Mouse (Mus musculus): ENCODE measurements around the gene Wdfy1. TPM values are rescaled to one million over a fixed set of nuclear protein-coding genes. Genes with fewer than 3 reads are reported as not detected.

Wdfy1 gene
- total and polyA plus RNA-seq, 2 experiments from 2014 or later: 73.6 to 77.7 TPM

DNA sequence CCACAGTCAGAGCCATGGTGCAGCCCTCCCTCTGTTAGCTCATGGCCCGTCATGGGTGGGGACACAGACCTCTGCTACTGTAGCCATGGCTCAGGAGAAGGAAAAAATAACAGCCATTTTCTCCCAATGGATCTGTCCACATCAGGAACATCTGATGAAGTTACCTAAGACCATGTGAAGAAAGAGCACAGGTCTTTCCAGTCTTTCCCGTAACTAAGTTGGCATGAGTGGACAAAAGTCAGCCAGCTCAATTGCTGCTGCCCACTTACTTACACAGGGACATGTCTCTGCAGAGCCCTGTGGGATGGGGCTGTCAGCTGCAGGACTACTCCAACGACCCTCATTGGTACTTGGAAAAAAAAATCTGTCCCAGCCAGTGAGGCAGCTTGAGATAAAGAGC is 69.2 kb downstream of the Wdfy1 start:
- Histone ChIP-seq H3K9me3 (ENCODE audit: low read length) (no peaks in the 10 kb centered on the region), H3K4me1 (ENCODE audit: insufficient read depth, low read length) (no peaks in the 10 kb centered on the region), H3K27me3 (ENCODE audit: insufficient read depth, low read length) (no peaks in the 10 kb centered on the region), H3K36me3 (ENCODE audit: insufficient read depth, low read length) (peaks cover 39% of the 10 kb centered on the region; the same call in 1 of the 2 replicates), H3K4me3 (ENCODE audit: low read length) (no peak overlapping the region), H3K9ac (replicated peaks; ENCODE audit: low read length) (no peak overlapping the region), H3K4me2 (ENCODE audit: low read depth, low read length) (no peak overlapping the region), H3K27ac (no peak overlapping the region)
- TF ChIP-seq CTCF (IDR thresholded peaks at IDR 0.05; ENCODE audit: low read depth): no peak
- 91% methylated on average over 3 of the region's 3 CpGs for WGBS
- ATAC-seq (no peak), DNase-seq (ENCODE audit: low spot score) (no peak)

- no peak overlapping the region for H3K4me2 ChIP-seq (ENCODE audit: low read depth, low read length)
- ATAC-seq (no peak), DNase-seq (ENCODE audit: low spot score) (no peak)
- peaks cover 38% of the 10 kb centered on the region for H3K36me3 ChIP-seq (ENCODE audit: insufficient read depth, low read length)
- no peaks in the 10 kb centered on the region for H3K27me3 ChIP-seq (ENCODE audit: insufficient read depth, low read length)
- no peak overlapping the region for H3K4me3 ChIP-seq (ENCODE audit: low read length)
- H3K9ac ChIP-seq (replicated peaks; ENCODE audit: low read length): no peak overlapping the region
- WGBS: 90% methylated on average over 2 of the region's 2 CpGs
- TF ChIP-seq CTCF (IDR thresholded peaks at IDR 0.05; ENCODE audit: low read depth): no peak
- H3K27ac ChIP-seq: no peak overlapping the region
- H3K4me1 ChIP-seq (ENCODE audit: insufficient read depth, low read length): no peaks in the 10 kb centered on the region
- H3K9me3 ChIP-seq (ENCODE audit: low read length): no peaks in the 10 kb centered on the region
Observed at GRCm38 (mm10) chr1:79704672-79705071, 71.3 kb downstream of the Wdfy1 start.

DNA sequence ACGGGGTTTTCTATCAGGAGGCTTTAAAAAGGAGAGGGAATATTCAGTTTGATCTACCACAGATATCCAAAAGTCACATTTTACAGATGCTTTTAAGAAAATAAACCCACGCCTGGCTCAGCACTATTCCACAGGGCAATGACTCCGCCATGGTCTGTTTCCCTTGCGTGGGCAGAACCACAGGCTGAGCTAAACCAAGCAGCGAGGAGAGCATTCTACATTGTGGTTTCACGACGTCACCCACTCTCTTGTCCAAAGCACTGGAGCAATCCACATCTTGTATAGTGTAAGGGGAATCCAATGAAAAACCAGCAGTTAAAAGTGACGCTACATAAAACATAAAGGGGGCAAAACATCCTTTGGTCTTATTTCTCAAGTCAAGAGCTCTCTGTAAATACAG is 72.4 kb downstream of the Wdfy1 start:
- TF ChIP-seq CTCF (IDR thresholded peaks at IDR 0.05; ENCODE audit: low read depth): no peak
- ATAC-seq (no peak), DNase-seq (ENCODE audit: low spot score) (no peak)
- Histone ChIP-seq H3K9ac (replicated peaks; ENCODE audit: low read length) (no peak overlapping the region), H3K27me3 (ENCODE audit: insufficient read depth, low read length) (no peaks in the 10 kb centered on the region), H3K36me3 (ENCODE audit: insufficient read depth, low read length) (peaks cover 34% of the 10 kb centered on the region), H3K4me1 (ENCODE audit: insufficient read depth, low read length) (no peaks in the 10 kb centered on the region), H3K9me3 (ENCODE audit: low read length) (no peaks in the 10 kb centered on the region), H3K27ac (no peak overlapping the region), H3K4me2 (ENCODE audit: low read depth, low read length) (no peak overlapping the region), H3K4me3 (ENCODE audit: low read length) (no peak overlapping the region)
- WGBS: 90% methylated on average over 8 of the region's 8 CpGs

GRCm38 (mm10) chr1:79698506-79698905 is 77.4 kb downstream of the Wdfy1 start:
- no peaks in the 10 kb centered on the region for H3K9me3 ChIP-seq (ENCODE audit: low read length)
- no peak for TF ChIP-seq CTCF (IDR thresholded peaks at IDR 0.05; ENCODE audit: low read depth)
- peaks cover 7% of the 10 kb centered on the region for H3K36me3 ChIP-seq (ENCODE audit: insufficient read depth, low read length)
- H3K4me3 ChIP-seq (ENCODE audit: low read length): no peak overlapping the region
- H3K4me2 ChIP-seq (ENCODE audit: low read depth, low read length): no peak overlapping the region
- no peaks in the 10 kb centered on the region for H3K4me1 ChIP-seq (ENCODE audit: insufficient read depth, low read length)
- no peak for ATAC-seq
- 88% methylated on average over 2 of the region's 2 CpGs for WGBS
- H3K27me3 ChIP-seq (ENCODE audit: insufficient read depth, low read length): no peaks in the 10 kb centered on the region
- no peak for DNase-seq (ENCODE audit: low spot score)
- no peak overlapping the region for H3K9ac ChIP-seq (replicated peaks; ENCODE audit: low read length)
- no peak overlapping the region for H3K27ac ChIP-seq

- Histone ChIP-seq H3K27ac (no peak overlapping the region; the same call in 1 of the 2 replicates), H3K27me3 (ENCODE audit: insufficient read depth, low read length) (no peaks in the 10 kb centered on the region), H3K36me3 (ENCODE audit: insufficient read depth, low read length) (peaks cover 4% of the 10 kb centered on the region), H3K9ac (replicated peaks; ENCODE audit: low read length) (no peak overlapping the region), H3K4me2 (ENCODE audit: low read depth, low read length) (no peak overlapping the region), H3K4me1 (ENCODE audit: insufficient read depth, low read length) (no peaks in the 10 kb centered on the region), H3K4me3 (ENCODE audit: low read length) (no peak overlapping the region), H3K9me3 (ENCODE audit: low read length) (no peaks in the 10 kb centered on the region)
- ATAC-seq (peak; percentile 85), DNase-seq (ENCODE audit: low spot score) (peak; percentile 78)
- WGBS: 12% methylated on average over 9 of the region's 9 CpGs
- no peak for TF ChIP-seq CTCF (IDR thresholded peaks at IDR 0.05; ENCODE audit: low read depth)
Observed at GRCm38 (mm10) chr1:79697382-79697781, 78.6 kb downstream of the Wdfy1 start.

- Histone ChIP-seq H3K4me2 (ENCODE audit: low read depth, low read length) (no peak overlapping the region), H3K9ac (replicated peaks; ENCODE audit: low read length) (no peak overlapping the region), H3K36me3 (ENCODE audit: insufficient read depth, low read length) (peaks cover 4% of the 10 kb centered on the region), H3K27me3 (ENCODE audit: insufficient read depth, low read length) (no peaks in the 10 kb centered on the region), H3K4me1 (ENCODE audit: insufficient read depth, low read length) (no peaks in the 10 kb centered on the region), H3K9me3 (ENCODE audit: low read length) (no peaks in the 10 kb centered on the region), H3K4me3 (ENCODE audit: low read length) (no peak overlapping the region), H3K27ac (no peak overlapping the region)
- no peak for TF ChIP-seq CTCF (IDR thresholded peaks at IDR 0.05; ENCODE audit: low read depth)
- peak; percentile 43 for ATAC-seq
- WGBS: 59% methylated on average over 5 of the region's 5 CpGs
- DNase-seq (ENCODE audit: low spot score): no peak
Observed at GRCm38 (mm10) chr1:79696933-79697332, 79.0 kb downstream of the Wdfy1 start.

GRCm38 (mm10) chr1:79692482-79692881 is 83.5 kb downstream of the Wdfy1 start:
- H3K4me2 ChIP-seq (ENCODE audit: low read depth, low read length): no peak overlapping the region
- DNase-seq (ENCODE audit: low spot score) (no peak), ATAC-seq (no peak)
- H3K27me3 ChIP-seq (ENCODE audit: insufficient read depth, low read length): no peaks in the 10 kb centered on the region
- no peak for TF ChIP-seq CTCF (IDR thresholded peaks at IDR 0.05; ENCODE audit: low read depth)
- H3K27ac ChIP-seq: no peak overlapping the region
- H3K9me3 ChIP-seq (ENCODE audit: low read length): no peaks in the 10 kb centered on the region
- WGBS: 90% methylated on average over 3 of the region's 3 CpGs
- no peak overlapping the region for H3K9ac ChIP-seq (replicated peaks; ENCODE audit: low read length)
- no peak overlapping the region for H3K4me3 ChIP-seq (ENCODE audit: low read length)
- H3K36me3 ChIP-seq (ENCODE audit: insufficient read depth, low read length): no peaks in the 10 kb centered on the region
- no peaks in the 10 kb centered on the region for H3K4me1 ChIP-seq (ENCODE audit: insufficient read depth, low read length)

Measured in hindbrain, postnatal 0 days (tissue).